Mouse (Mus musculus) midbrain, embryonic 11.5 days (tissue): ENCODE data around the gene Cavin4. TPM values are rescaled to one million over a fixed set of nuclear protein-coding genes. Genes with fewer than 3 reads are reported as not detected.
"Not testable (repeated sequence)": the region's sequence is repeated elsewhere in the genome, so short reads cannot be mapped to it uniquely, and the experiment has no call there.

Experiments
- ATAC-seq: fragments of 200-750 bp; cut with Nextera tagmentation; 2 replicates; pipeline ENCODE4 v1.8.0; 2017; ENCODE audit warnings: moderate TSS enrichment, moderate library complexity; ENCODE audit not compliant: low FRiP score
- DNase-seq: peaks from one replicate; pipeline ENCODE4 v3.0.0; 2015; ENCODE audit warnings: low spot score; ENCODE audit errors: missing footprints
- H3K27ac ChIP-seq: fragments of 300-500 bp; sonication (generic); 2 replicates; pipeline ENCODE4 v1.5.1; 2014; ENCODE audit warnings: low read depth, low read length
- H3K27me3 ChIP-seq: fragments of 300-500 bp; sonication (generic); 2 replicates; pipeline ENCODE4 v1.6.1; 2014; ENCODE audit warnings: mild to moderate bottlenecking, low read length, moderate library complexity, mixed read lengths; ENCODE audit not compliant: control insufficient read depth, insufficient read depth
- H3K36me3 ChIP-seq: fragments of 300-500 bp; sonication (generic); 2 replicates; pipeline ENCODE4 v1.6.1; 2014; ENCODE audit warnings: mild to moderate bottlenecking, low read length, moderate library complexity, mixed read lengths; ENCODE audit not compliant: control insufficient read depth, insufficient read depth
- H3K4me1 ChIP-seq: fragments of 300-500 bp; sonication (generic); 2 replicates; pipeline ENCODE4 v1.6.1; 2014; ENCODE audit warnings: low read length; ENCODE audit not compliant: control insufficient read depth, insufficient read depth
- H3K4me2 ChIP-seq: fragments of 300-500 bp; sonication (generic); 2 replicates; pipeline ENCODE4 v1.6.1; 2014; ENCODE audit warnings: mild to moderate bottlenecking, moderate library complexity
- H3K4me3 ChIP-seq: fragments of 300-500 bp; sonication (generic); 2 replicates; pipeline ENCODE4 v1.5.1; 2014; ENCODE audit warnings: low read depth, low read length
- H3K9ac ChIP-seq: fragments of 300-500 bp; sonication (generic); 2 replicates; pipeline ENCODE4 v1.6.1; 2014; ENCODE audit warnings: low read length
- H3K9me3 ChIP-seq: fragments of 300-500 bp; sonication (generic); 2 replicates; pipeline ENCODE4 v1.6.1; 2016; ENCODE audit warnings: low read length; ENCODE audit not compliant: control insufficient read depth
- WGBS: fragments of 180-500 bp; shearing (Covaris S2); extraction: QIAGEN DNeasy Blood & Tissue Kit; methylation state at CpG from one replicate; pipeline ENCODE4 v1.1.7; 2014; 5-methylcytosine and 5-hydroxymethylcytosine counted together
- polyA plus RNA-seq: library from polyadenylated mRNA; unstranded; fragments of >200 nt; fragmentation: Nextera tagmentation; extraction: Ambion mirVana; gene quantifications from 2 replicates; pipeline ENCODE4 v1.2.1, GENCODE M21; 2014

Cavin4 gene
- polyA plus RNA-seq, 1 experiment from 2014 or later, result 1.6 TPM

DNA sequence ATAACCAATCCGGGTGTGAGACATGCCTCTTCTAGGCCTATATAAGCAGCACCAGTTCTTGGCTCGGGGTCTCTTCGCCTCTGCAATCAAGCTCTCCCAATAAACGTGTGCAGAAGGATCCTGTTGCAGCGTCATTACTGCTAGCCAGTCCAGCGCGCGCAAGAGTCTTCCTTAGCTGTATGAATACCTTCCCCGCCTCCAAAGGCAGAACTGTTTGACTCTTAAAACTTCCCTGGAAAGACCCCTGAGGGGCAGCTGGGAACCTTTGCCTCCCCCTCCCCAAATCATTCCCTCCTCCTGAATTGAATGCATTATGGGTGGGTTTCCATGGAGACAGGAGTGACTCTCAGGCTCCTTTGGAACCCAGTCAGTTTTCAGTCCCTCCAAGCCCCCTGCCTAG lies 15.5 kb downstream of the Cavin4 start:
- Histone ChIP-seq H3K4me1 (no peaks in the 10 kb centered on the region), H3K9ac (no peak overlapping the region), H3K4me3 (no peak overlapping the region), H3K9me3 (no peaks in the 10 kb centered on the region), H3K4me2 (no peak overlapping the region), H3K27me3 (no peaks in the 10 kb centered on the region), H3K27ac (no peak overlapping the region), H3K36me3 (no peaks in the 10 kb centered on the region)
- ATAC-seq, result no peak
- peak; percentile 88 for DNase-seq
- 88% methylated on average over 9 of the region's 9 CpGs for WGBS

DNA sequence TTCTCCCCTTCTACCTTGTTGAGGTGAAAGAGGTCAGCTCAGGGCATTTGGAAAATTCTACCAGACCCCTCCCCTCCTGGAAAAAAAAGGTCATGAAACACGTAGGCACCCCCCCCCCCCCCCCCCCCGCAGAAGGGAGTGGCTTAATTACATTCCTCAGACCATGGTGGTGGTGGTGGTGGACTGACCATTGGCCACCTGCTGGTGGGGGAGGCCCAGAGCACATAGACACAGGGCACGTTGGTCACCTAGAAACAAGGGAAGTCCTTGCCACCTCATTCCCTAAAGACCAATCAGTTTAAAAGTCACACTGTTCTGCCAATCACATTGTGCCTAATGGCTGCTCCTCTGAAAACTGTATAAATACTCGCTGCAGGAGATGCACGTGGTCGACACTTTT lies 16.4 kb downstream of the Cavin4 start:
- H3K4me2 ChIP-seq, H3K27ac ChIP-seq, H3K9me3 ChIP-seq, H3K36me3 ChIP-seq, DNase-seq, H3K4me3 ChIP-seq, H3K4me1 ChIP-seq, H3K9ac ChIP-seq, H3K27me3 ChIP-seq: not testable (repeated sequence)
- WGBS, result 72% methylated on average over 4 of the region's 6 CpGs
- peak; percentile 45; the same call in 1 of the 2 replicates for ATAC-seq

DNA sequence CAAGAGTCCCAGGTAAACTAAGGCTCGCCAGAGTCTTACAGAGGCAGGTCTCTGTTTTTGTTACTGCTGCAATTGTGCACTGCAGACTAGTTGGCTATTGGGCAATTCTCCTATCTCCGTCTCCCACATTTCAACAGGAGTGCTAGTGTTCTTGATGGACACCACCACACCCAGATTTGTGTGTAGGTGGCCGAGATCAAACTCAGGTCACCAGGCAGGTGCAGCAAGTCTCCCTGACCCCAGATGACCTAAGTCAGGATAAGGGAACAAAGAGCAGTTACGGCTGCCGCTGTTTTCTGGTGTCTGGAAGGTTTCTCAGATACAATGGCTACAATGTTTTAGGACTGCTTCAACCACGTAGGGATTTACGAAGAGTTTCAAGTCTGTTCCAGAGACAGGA lies 16.9 kb downstream of the Cavin4 start:
- H3K4me2 ChIP-seq, result no peak overlapping the region
- ATAC-seq, result peak; percentile 10; the same call in 1 of the 2 replicates
- H3K9me3 ChIP-seq, result no peaks in the 10 kb centered on the region
- H3K9ac ChIP-seq, result no peak overlapping the region
- no peak for DNase-seq
- no peaks in the 10 kb centered on the region for H3K27me3 ChIP-seq
- H3K27ac ChIP-seq, result no peak overlapping the region
- no peak overlapping the region for H3K4me3 ChIP-seq
- WGBS, result 79% methylated on average over 7 of the region's 7 CpGs
- no peaks in the 10 kb centered on the region for H3K4me1 ChIP-seq
- H3K36me3 ChIP-seq, result no peaks in the 10 kb centered on the region

DNA sequence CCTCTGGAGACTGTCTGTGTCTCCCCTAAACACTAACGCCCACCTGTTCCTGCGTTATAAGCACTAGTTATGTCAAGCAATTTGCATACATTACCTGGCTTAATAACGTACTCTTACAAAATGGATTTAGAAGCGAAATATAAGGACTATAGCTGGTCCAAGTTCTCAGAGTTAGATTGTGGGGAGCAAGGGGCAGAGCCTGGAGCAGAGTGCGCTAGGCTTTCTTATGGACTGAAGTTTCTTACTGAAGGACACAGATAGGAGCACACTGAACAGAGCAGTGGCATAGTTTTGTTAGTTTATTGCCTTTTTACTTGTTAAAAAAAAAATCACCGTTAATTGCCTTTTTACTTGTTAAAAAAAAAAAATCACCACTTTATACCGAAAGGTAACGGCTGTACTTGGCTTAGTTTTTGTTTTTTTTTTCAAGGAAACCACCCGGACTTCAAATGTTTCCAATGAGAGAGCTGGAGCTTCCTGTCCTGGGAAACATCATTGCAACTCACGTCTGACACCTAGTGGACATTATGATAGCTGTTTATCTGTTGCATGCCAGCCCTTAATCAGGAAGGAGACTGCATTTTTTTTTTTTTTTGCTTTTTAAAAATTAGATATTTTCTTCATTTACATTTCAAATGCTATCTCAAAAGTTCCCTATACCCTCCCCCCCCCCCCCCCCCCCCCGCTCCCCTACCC lies 17.5 kb downstream of the Cavin4 start:
- ATAC-seq (no peak), DNase-seq (peak; percentile 95)
- H3K27ac ChIP-seq, result no peak overlapping the region

DNA sequence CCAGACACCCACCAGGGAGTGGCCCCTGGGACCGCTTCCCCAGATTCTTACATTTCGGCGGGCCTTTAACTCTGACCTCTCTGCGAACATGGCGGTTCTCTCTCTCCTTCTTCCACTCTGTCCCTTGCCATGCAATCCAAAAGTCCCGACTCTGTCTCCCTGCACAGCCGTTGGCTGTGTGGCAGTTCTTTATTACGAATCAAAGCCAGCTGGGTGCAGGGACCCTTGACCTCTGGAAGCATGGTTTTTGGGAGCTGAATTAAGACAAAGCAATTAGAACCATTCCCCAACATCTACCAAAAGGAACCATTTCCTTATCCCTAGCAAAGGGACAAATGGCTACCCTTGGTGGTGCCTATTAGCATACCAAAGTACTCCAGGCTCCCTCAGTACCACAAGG lies 19.8 kb downstream of the Cavin4 start:
- Histone ChIP-seq H3K9ac (no peak overlapping the region), H3K27me3 (no peaks in the 10 kb centered on the region), H3K4me1 (no peaks in the 10 kb centered on the region), H3K27ac (no peak overlapping the region), H3K4me3 (no peak overlapping the region), H3K4me2 (no peak overlapping the region), H3K9me3 (no peaks in the 10 kb centered on the region), H3K36me3 (no peaks in the 10 kb centered on the region)
- no peak for ATAC-seq
- 87% methylated on average over 8 of the region's 8 CpGs for WGBS
- DNase-seq, result peak; percentile 57

More for the DNA sequence above, 17.5 kb downstream of the Cavin4 start:
- Histone ChIP-seq H3K9me3 (no peaks in the 10 kb centered on the region), H3K4me2 (no peak overlapping the region), H3K27me3 (no peaks in the 10 kb centered on the region), H3K4me3 (no peak overlapping the region), H3K4me1 (no peaks in the 10 kb centered on the region), H3K36me3 (no peaks in the 10 kb centered on the region), H3K9ac (no peak overlapping the region)
- 50% methylated on average over 10 of the region's 11 CpGs for WGBS

DNA sequence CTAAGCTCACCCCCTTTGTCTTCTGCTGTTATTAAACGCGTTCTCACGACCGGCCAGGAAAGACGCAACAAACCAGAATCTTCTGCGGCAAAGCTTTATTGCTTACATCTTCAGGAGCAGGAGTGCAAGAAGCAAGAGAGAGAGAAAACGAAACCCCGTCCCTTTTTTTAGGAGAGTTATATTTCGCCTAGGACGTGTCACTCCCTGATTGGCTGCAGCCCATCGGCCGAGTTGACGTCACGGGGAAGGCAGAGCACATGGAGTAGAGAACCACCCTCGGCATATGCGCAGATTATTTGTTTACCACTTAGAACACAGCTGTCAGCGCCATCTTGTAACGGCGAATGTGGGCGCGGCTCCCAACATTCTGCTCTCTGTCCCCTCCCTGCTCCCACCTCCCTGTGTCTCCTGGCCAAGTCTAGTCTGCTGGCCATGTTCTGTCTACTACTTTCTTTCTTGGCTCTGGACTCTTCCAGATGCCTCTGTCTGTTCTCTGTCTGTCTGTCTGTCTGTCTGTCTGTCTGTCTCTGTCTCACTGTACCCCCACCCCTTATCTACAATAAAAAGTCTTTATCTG lies 20.4 kb downstream of the Cavin4 start:
- not testable (repeated sequence) for H3K4me1 ChIP-seq, H3K9ac ChIP-seq, ATAC-seq, H3K9me3 ChIP-seq, H3K27ac ChIP-seq, H3K27me3 ChIP-seq, H3K36me3 ChIP-seq, H3K4me2 ChIP-seq, H3K4me3 ChIP-seq
- 93% methylated on average over 14 of the region's 21 CpGs for WGBS
- DNase-seq, result peak; percentile 26

DNA sequence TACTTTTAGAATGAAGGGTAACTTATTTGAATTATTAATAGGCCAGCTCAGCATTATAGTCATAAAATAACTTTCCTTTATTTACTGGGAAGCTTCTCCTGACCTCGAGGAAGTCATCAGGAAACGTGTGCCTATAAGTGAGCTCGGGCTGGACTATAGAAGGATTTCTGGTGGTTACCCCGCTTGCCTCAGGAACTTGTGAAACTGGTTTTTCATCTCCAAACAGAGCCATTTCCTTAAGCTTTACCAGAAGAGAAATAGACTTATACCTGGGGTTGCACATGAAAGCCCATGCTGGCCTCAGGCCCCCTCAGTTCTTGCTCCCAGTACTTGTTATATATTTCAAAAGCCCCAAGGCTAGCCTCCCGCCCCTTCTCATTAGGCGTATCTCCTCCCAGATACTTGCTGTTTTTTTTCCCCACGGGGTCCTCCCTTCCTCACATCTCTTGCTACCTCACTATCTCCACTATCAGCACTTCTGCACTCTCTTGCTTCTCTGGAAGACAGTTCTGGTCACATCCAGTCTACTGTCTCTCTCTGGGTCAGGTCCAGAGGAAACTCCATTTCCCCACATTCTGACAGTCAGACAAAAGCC lies 21.4 kb downstream of the Cavin4 start:
- no peaks in the 10 kb centered on the region for H3K36me3 ChIP-seq
- ATAC-seq, result no peak
- H3K4me3 ChIP-seq, result no peak overlapping the region
- H3K27ac ChIP-seq, result no peak overlapping the region
- peak; percentile 81 for DNase-seq
- no peaks in the 10 kb centered on the region for H3K27me3 ChIP-seq
- WGBS, result 88% methylated on average over 7 of the region's 7 CpGs
- H3K9me3 ChIP-seq, result no peaks in the 10 kb centered on the region
- H3K4me1 ChIP-seq, result no peaks in the 10 kb centered on the region
- no peak overlapping the region for H3K9ac ChIP-seq
- H3K4me2 ChIP-seq, result no peak overlapping the region

DNA sequence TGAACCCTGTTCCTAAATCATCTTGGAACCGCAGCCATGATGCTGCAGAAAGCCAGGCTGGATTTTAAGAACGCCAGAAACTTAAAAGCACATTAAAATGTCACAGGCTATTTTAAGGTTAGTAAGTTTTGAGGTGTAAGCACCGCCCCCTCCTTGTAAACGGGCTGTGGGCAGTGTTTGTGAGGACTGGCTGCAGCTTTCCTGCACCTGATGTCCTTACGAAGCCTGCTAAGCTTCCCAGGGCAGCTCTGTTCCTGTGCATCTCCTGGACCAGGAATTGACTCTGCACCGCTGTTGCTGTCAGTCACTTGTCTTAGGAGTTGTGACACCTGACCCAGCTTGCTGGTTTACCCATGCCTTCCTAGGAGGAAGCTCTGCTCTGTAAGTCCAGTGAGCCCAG lies 24.8 kb downstream of the Cavin4 start:
- Histone ChIP-seq H3K9me3 (no peaks in the 10 kb centered on the region), H3K4me2 (no peak overlapping the region), H3K9ac (no peak overlapping the region), H3K4me3 (no peak overlapping the region), H3K27ac (no peak overlapping the region), H3K27me3 (no peaks in the 10 kb centered on the region), H3K36me3 (no peaks in the 10 kb centered on the region), H3K4me1 (no peaks in the 10 kb centered on the region)
- 86% methylated on average over 6 of the region's 6 CpGs for WGBS
- DNase-seq, result peak; percentile 21
- no peak for ATAC-seq

DNA sequence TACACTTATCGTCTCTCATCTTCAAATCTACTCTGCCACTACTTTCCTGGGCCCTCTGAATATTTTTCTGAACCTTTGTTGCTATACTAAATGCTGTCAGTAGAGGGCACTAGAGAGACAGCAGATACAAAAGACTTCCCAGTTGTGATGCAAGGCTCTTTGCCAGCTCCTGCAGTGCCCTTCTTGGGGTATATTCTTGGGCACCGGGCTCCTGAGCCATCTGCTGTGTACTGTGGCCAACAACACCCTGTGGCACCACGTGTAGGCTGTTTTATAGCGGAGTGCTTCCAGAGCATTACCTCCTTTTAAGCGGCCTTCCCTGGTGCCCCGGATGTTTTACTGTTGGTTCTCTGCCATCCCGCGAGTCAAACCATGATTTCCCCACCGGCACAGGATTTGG lies 27.3 kb downstream of the Cavin4 start:
- Histone ChIP-seq H3K36me3 (no peaks in the 10 kb centered on the region), H3K9ac (no peak overlapping the region), H3K27me3 (no peaks in the 10 kb centered on the region), H3K27ac (no peak overlapping the region), H3K4me3 (no peak overlapping the region), H3K9me3 (no peaks in the 10 kb centered on the region), H3K4me2 (no peak overlapping the region), H3K4me1 (no peaks in the 10 kb centered on the region)
- WGBS, result 81% methylated on average over 9 of the region's 9 CpGs
- DNase-seq (peak; percentile 87), ATAC-seq (no peak; the same call in 1 of the 2 replicates)
